Mouse (Mus musculus) gastrocnemius, adult 8-10 months (tissue): ENCODE measurements around the gene Apobec1. TPM values are rescaled to one million over a fixed set of nuclear protein-coding genes. Genes with fewer than 3 reads are reported as not detected.
"Not testable (repeated sequence)": the region's sequence is repeated elsewhere in the genome, so short reads cannot be mapped to it uniquely, and the experiment has no call there.

Experiments
- DNase-seq, 2 experiments: peaks; one replicate each; pipeline ENCODE4 v3.0.0; 2022; ENCODE audit warnings: low spot score in 2 of 2
- total RNA-seq, 4 experiments: library from RNA; stranded (reverse); gene quantifications; 2 replicates each; pipeline ENCODE4 v1.2.4; 2022

The Apobec1 gene
- total RNA-seq, 4 experiments from 2014 or later = 0.53 to 1.8 (median 1.3) TPM

GRCm38 (mm10) chr6:122605483-122605882 is 3.2 kb upstream of the Apobec1 start:
- DNase-seq = no peak

GRCm38 (mm10) chr6:122604260-122604659 is 2.0 kb upstream of the Apobec1 start:
- DNase-seq = no peak

- DNase-seq = no peak
Measured at GRCm38 (mm10) chr6:122602992-122603322, 713 bp upstream of the Apobec1 start.

- no peak for DNase-seq
Measured at GRCm38 (mm10) chr6:122601615-122602014, 629 bp downstream of the Apobec1 start.

GRCm38 (mm10) chr6:122601031-122601430 is 1.2 kb downstream of the Apobec1 start:
- no peak for DNase-seq

GRCm38 (mm10) chr6:122600066-122600646 is 2.1 kb downstream of the Apobec1 start:
- DNase-seq = no peak

GRCm38 (mm10) chr6:122599054-122599737 is 3.0 kb downstream of the Apobec1 start:
- DNase-seq = no peak

GRCm38 (mm10) chr6:122598436-122598835 is 3.8 kb downstream of the Apobec1 start:
- DNase-seq = no peak

- no peak for DNase-seq
Measured at GRCm38 (mm10) chr6:122598014-122598413, 4.2 kb downstream of the Apobec1 start.

- DNase-seq = no peak
Measured at GRCm38 (mm10) chr6:122596608-122597007, 5.6 kb downstream of the Apobec1 start.

- no peak for DNase-seq
Measured at GRCm38 (mm10) chr6:122595637-122596036, 6.6 kb downstream of the Apobec1 start.

GRCm38 (mm10) chr6:122592905-122593304 is 9.3 kb downstream of the Apobec1 start:
- DNase-seq = no peak

- no peak for DNase-seq
Measured at GRCm38 (mm10) chr6:122591027-122591758, 11.1 kb downstream of the Apobec1 start.

- no peak for DNase-seq
Measured at GRCm38 (mm10) chr6:122579086-122579485, 23.2 kb downstream of the Apobec1 start.

- no peak for DNase-seq
Measured at GRCm38 (mm10) chr6:122577030-122577429, 25.2 kb downstream of the Apobec1 start.

- not testable (repeated sequence) for DNase-seq
Measured at GRCm38 (mm10) chr6:122575037-122575436, 27.2 kb downstream of the Apobec1 start.

- DNase-seq = no peak
Measured at GRCm38 (mm10) chr6:122571617-122571959, 30.7 kb downstream of the Apobec1 start.

- DNase-seq = no peak
Measured at GRCm38 (mm10) chr6:122570695-122571616, 31.3 kb downstream of the Apobec1 start.

- no peak for DNase-seq
Measured at GRCm38 (mm10) chr6:122569762-122570161, 32.5 kb downstream of the Apobec1 start.

- DNase-seq = no peak
Measured at GRCm38 (mm10) chr6:122569113-122569512, 33.1 kb downstream of the Apobec1 start.

- no peak for DNase-seq
Measured at GRCm38 (mm10) chr6:122565070-122565784, 37.0 kb downstream of the Apobec1 start.
